7 mouse cellular contexts compared by ENCODE assay signal in genomic region chr19:3906795-3907786, GRCm38 (mm10). TPM values are rescaled to one million over a fixed set of nuclear protein-coding genes. Genes with fewer than 3 reads are reported as not detected.
DNase-seq lines count a peak whose midpoint lies in the region; ATAC-seq lines count a peak whose summit lies in the region.

Tcirg1 (minus strand) TSS chr19:3907133.

- peak; percentile 62 for ATAC-seq in common myeloid progenitor, adult 5-6 weeks (replicated peaks; ENCODE audit: low read depth, poor library complexity, severe bottlenecking)
- ATAC-seq in megakaryocyte-erythroid progenitor cell, adult 5-6 weeks (replicated peaks; ENCODE audit: low FRiP score, low TSS enrichment, poor library complexity, severe bottlenecking) = peak; percentile 62

- intact Hi-C loops in gastrocnemius, postnatal 14 days (cut with DNase I; ENCODE audit: low total_unique reads) = no loop called here
- intact Hi-C loops in left cerebral cortex, postnatal 25 days (cut with DNase I) = no loop called here

- peak; percentile 52 for DNase-seq in T-cell, adult 2 months (ENCODE audit: low spot score)
- DNase-seq in gastrocnemius, postnatal 14 days = peak; percentile 78
- peak; percentile 85 for DNase-seq in induced T-regulatory cell, adult 2 months (ENCODE audit: low read depth)
- DNase-seq in left cerebral cortex, postnatal 25 days (ENCODE audit: low spot score in 2 of 2) = peak; percentile 49 to 67
- peak; percentile 60 for DNase-seq in right cerebral cortex, postnatal 4 days

RNA-seq across cellular contexts. Expression of gene Tcirg1, which starts in this region (rescaled TPM):
- 37.0 and 49.2 TPM in 2 replicates for total RNA-seq in common myeloid progenitor, adult 5-6 weeks (2017)
- total RNA-seq in gastrocnemius, postnatal 14 days (2021) = 1 to 10 TPM; 7.3 to 8.5 TPM
- 10 to 100 TPM; 15.3 to 16.4 TPM for total RNA-seq in left cerebral cortex, postnatal 25 days (2021)
- 27.6 and 37.7 TPM in 2 replicates for total RNA-seq in megakaryocyte-erythroid progenitor cell, adult 5-6 weeks (2014; fragmentation: Nextera tagmentation)
- 6.7 and 44.0 TPM in 2 replicates for total RNA-seq in megakaryocyte-erythroid progenitor cell, adult 5-6 weeks (2017)

Comparison
In these comparisons a context has a peak if more than half of its experiments do, and no peak if none do; other contexts are left out.
1. Peak in every context shown above with its lines: DNase-seq and ATAC-seq.